Mouse (Mus musculus): ENCODE measurements around the gene Sult6b1. TPM values are rescaled to one million over a fixed set of nuclear protein-coding genes. Genes with fewer than 3 reads are reported as not detected.
A peak's percentile ranks its signal among the peaks of the same experiment; 100 is the strongest.

Sult6b1 gene
- polyA plus RNA-seq, 1 experiment from 2014 or later, result 0.87 TPM

- TF ChIP-seq CTCF (IDR thresholded peaks at IDR 0.05), result no peak
- no peaks in the 10 kb centered on the region for H3K27me3 ChIP-seq
- CTCF ChIA-PET, result interaction anchor here (1.1 kb wide), 1 partner anchor 16 kb away, joined by 4 read pairs; no protein-coding TSS in a partner anchor
- no peak for DNase-seq (ENCODE audit: low read depth, low spot score)
- in situ Hi-C loops (cut with MboI; ENCODE audit: low pct_unique_long_range_greater_than_20kb), result loop anchor here (10.0 kb wide), 1 partner anchor 689 kb away; no protein-coding TSS in a partner anchor
- POLR2A ChIA-PET, result no interaction called here
- no peak for ATAC-seq
Measured at GRCm38 (mm10) chr17:78885286-78886065, 21.3 kb downstream of the Sult6b1 start.

GRCm38 (mm10) chr17:78883291-78883690, 23.5 kb downstream of the Sult6b1 start:
- TF ChIP-seq CTCF (IDR thresholded peaks at IDR 0.05), result no peak
- DNase-seq (ENCODE audit: low read depth, low spot score) (no peak), ATAC-seq (no peak)
- no peaks in the 10 kb centered on the region for H3K27me3 ChIP-seq
- in situ Hi-C loops (cut with MboI; ENCODE audit: low pct_unique_long_range_greater_than_20kb), result loop anchor here (10.0 kb wide), 1 partner anchor 692 kb away; no protein-coding TSS in a partner anchor
- POLR2A ChIA-PET, result no interaction called here
- CTCF ChIA-PET, result no interaction called here

- in situ Hi-C loops (cut with MboI; ENCODE audit: low pct_unique_long_range_greater_than_20kb), result loop anchor here (10.0 kb wide), 1 partner anchor 692 kb away; no protein-coding TSS in a partner anchor
- TF ChIP-seq CTCF (IDR thresholded peaks at IDR 0.05), result no peak
- DNase-seq (ENCODE audit: low read depth, low spot score) (peak; percentile 37), ATAC-seq (peak; percentile 93)
- ChIA-PET CTCF (no interaction called here), POLR2A (interaction anchor here (1.4 kb wide), 1 partner anchor 8 kb away, joined by 4 read pairs; no protein-coding TSS in a partner anchor)
- no peaks in the 10 kb centered on the region for H3K27me3 ChIP-seq
Measured at GRCm38 (mm10) chr17:78882401-78883112, 24.2 kb downstream of the Sult6b1 start, which contains the start of gene Eif2ak2. Gene Eif2ak2 (minus strand): TSS chr17:78882573.

DNA sequence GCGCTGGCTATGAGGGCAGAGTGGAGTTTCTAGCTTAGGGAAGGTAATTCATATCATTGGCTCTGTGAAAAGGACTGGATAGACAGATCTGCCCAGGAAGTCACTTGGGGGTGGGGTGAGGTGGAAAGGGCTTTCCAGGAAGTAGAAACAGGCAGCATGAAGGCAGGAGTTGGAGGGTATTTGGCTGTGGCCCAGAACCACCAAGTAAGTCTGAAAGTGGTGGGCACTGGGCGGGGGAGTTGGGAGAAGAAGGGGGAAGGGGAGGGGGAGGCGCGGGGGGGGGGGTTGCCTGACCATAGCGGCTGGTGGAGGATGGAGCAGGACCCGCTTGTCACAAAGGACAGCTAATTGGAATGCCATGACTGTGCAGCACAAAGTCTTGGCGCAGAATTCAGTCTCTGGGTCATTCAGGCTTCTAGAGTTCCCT, 24.9 kb downstream of the Sult6b1 start:
- DNase-seq (ENCODE audit: low read depth, low spot score) (no peak), ATAC-seq (peak; percentile 17)
- in situ Hi-C loops (cut with MboI; ENCODE audit: low pct_unique_long_range_greater_than_20kb), result loop anchor here (10.0 kb wide), 1 partner anchor 693 kb away; no protein-coding TSS in a partner anchor
- CTCF ChIA-PET, result interaction anchor here (0.7 kb wide), 1 partner anchor 43 kb away, joined by 3 read pairs; no protein-coding TSS in a partner anchor
- TF ChIP-seq CTCF (IDR thresholded peaks at IDR 0.05), result no peak
- H3K27me3 ChIP-seq, result no peaks in the 10 kb centered on the region
- POLR2A ChIA-PET, result interaction anchor here (0.8 to 1.4 kb wide), 2 partner anchors 8 to 46 kb away, joined by 3 to 4 read pairs; partner anchors contain the start of genes Gpatch11 and Heatr5b

- no peak for TF ChIP-seq CTCF (IDR thresholded peaks at IDR 0.05)
- DNase-seq (ENCODE audit: low read depth, low spot score), result no peak
- ChIA-PET CTCF (no interaction called here), POLR2A (no interaction called here)
- H3K27me3 ChIP-seq, result no peaks in the 10 kb centered on the region
- in situ Hi-C loops (cut with MboI; ENCODE audit: low pct_unique_long_range_greater_than_20kb), result no loop called here
- no peak for ATAC-seq
Measured at GRCm38 (mm10) chr17:78873886-78874285, 32.9 kb downstream of the Sult6b1 start.

- no peak for ATAC-seq
- in situ Hi-C loops (cut with MboI; ENCODE audit: low pct_unique_long_range_greater_than_20kb), result no loop called here
- no peaks in the 10 kb centered on the region for H3K27me3 ChIP-seq
- ChIA-PET CTCF (no interaction called here), POLR2A (interaction anchor here (1.3 kb wide), 1 partner anchor 21 kb away, joined by 3 read pairs; the partner anchor contains the start of genes Gpatch11 and Heatr5b)
- no peak for TF ChIP-seq CTCF (IDR thresholded peaks at IDR 0.05)
- no peak for DNase-seq (ENCODE audit: low read depth, low spot score)
Measured at GRCm38 (mm10) chr17:78856243-78856642, 50.5 kb downstream of the Sult6b1 start.

GRCm38 (mm10) chr17:78842271-78842928, 64.4 kb downstream of the Sult6b1 start:
- no peaks in the 10 kb centered on the region for H3K27me3 ChIP-seq
- POLR2A ChIA-PET, result no interaction called here
- TF ChIP-seq CTCF (IDR thresholded peaks at IDR 0.05), result no peak
- CTCF ChIA-PET, result no interaction called here
- ATAC-seq (no peak), DNase-seq (ENCODE audit: low read depth, low spot score) (no peak)
- in situ Hi-C loops (cut with MboI; ENCODE audit: low pct_unique_long_range_greater_than_20kb), result no loop called here

- POLR2A ChIA-PET, result interaction anchor here (0.8 kb wide), 1 partner anchor 45 kb away, joined by 3 read pairs; no protein-coding TSS in a partner anchor
- in situ Hi-C loops (cut with MboI; ENCODE audit: low pct_unique_long_range_greater_than_20kb), result no loop called here
- no peak for DNase-seq (ENCODE audit: low read depth, low spot score)
- CTCF ChIA-PET, result interaction anchor here (1.4 to 1.6 kb wide), 2 partner anchors 41 to 82 kb away, joined by 3 read pairs; no protein-coding TSS in a partner anchor
- no peak for ATAC-seq
- TF ChIP-seq CTCF (IDR thresholded peaks at IDR 0.05), result no peak
- H3K27me3 ChIP-seq, result no peaks in the 10 kb centered on the region
Measured at GRCm38 (mm10) chr17:78836056-78836455, 70.7 kb downstream of the Sult6b1 start.

GRCm38 (mm10) chr17:78834856-78835835, 71.6 kb downstream of the Sult6b1 start, which contains the start of the genes Heatr5b and Gpatch11:
Gene Heatr5b (minus strand): TSS chr17:78835364.
Gene Gpatch11 (plus strand): TSS chr17:78835567.
- no peak for TF ChIP-seq CTCF (IDR thresholded peaks at IDR 0.05)
- CTCF ChIA-PET, result interaction anchor here (0.7 to 1.4 kb wide), 3 partner anchors 25 to 81 kb away, joined by 3 read pairs; no protein-coding TSS in a partner anchor
- H3K27me3 ChIP-seq, result no peaks in the 10 kb centered on the region
- peak; percentile 99 for ATAC-seq
- DNase-seq (ENCODE audit: low read depth, low spot score), result peak; percentile 86
- POLR2A ChIA-PET, result interaction anchor here (0.7 to 1.5 kb wide), 3 partner anchors 22 to 275 kb away, joined by 3 to 4 read pairs (median 3); no protein-coding TSS in a partner anchor
- in situ Hi-C loops (cut with MboI; ENCODE audit: low pct_unique_long_range_greater_than_20kb), result no loop called here

Other genes starting within 250 kb of the Sult6b1 start
- 21.3 TPM for gene Strn, start 169.8 kb downstream of the Sult6b1 start, polyA plus RNA-seq (2021)
- gene Heatr5b, start 71.6 kb downstream of the Sult6b1 start, polyA plus RNA-seq (2021), result 41.0 TPM
- 33.5 TPM for gene Gpatch11, start 71.4 kb downstream of the Sult6b1 start, polyA plus RNA-seq (2021)
- gene Eif2ak2, start 24.4 kb downstream of the Sult6b1 start, polyA plus RNA-seq (2021), result 23.1 TPM
- gene Cebpzos, start 9.5 kb upstream of the Sult6b1 start, polyA plus RNA-seq (2021), result 53.3 TPM
- 40.3 TPM for gene Cebpz, start 30.1 kb upstream of the Sult6b1 start, polyA plus RNA-seq (2021)
- gene Ndufaf7, start 30.1 kb upstream of the Sult6b1 start, polyA plus RNA-seq (2021), result 49.3 TPM
- gene Prkd3, start 113.8 kb upstream of the Sult6b1 start, polyA plus RNA-seq (2021), result 46.2 TPM
- 0.50 TPM for gene Qpct, start 144.9 kb upstream of the Sult6b1 start, polyA plus RNA-seq (2021)